Mouse (Mus musculus): ENCODE data around the gene Cacna1c. TPM values are rescaled to one million over a fixed set of nuclear protein-coding genes. Genes with fewer than 3 reads are reported as not detected.

The Cacna1c gene
- polyA plus RNA-seq (2012; rRNA removed) (29.0 and 33.6 TPM in 2 replicates), polyA plus RNA-seq (2014; fragmentation: Nextera tagmentation; extraction: Ambion mirVana) (8.9 and 11.7 TPM in 2 replicates)

DNA sequence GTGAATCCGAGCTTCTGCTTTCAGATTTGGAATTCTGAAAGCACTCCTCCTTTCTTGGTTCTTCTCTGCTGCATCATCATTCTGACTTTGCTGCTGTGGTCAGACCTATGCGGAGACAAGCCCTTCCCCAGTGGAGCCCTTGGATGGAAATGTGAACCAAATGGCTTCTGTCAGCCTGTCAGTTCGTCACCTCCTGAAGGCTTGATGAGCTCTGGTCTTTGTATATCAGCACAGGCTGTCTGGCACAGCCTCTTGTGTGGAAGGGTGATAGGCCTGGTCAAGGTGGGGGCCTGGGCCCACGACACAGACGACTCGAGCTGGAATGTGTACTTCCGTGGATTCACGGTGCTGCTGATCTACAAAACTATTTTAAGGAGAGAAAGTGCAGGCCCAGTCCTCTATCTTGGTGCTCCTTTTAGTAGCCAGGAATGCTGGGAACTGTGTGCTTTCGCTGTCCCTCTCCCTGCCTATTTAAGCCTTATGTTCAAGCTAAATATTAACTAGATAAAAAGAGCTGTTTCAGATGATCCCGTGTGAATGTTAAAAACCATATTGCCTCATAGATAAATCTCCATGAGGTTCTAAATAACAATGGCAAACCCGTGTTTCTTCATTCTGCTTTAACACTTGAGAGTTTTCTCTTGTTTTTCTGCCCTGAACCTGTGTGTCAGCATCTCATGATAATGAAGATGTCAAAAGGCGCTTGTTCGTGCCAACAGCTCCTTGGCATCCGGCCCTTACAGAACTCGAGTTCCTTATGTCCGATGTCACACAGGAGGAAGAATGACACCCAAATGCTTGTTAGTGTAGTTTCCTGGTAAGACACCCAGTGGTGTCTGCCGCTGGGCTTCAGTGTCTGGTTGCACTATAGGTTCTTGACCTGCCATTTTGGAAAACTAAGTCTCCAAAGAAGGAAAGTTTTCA, at the start of gene Cacna1c:
Gene Cacna1c (minus strand): TSS at position 37 of the 924 bp plus-strand sequence.
- DNase-seq (ENCODE audit: low spot score) (no peak), ATAC-seq (ENCODE audit: low FRiP score, low read depth) (no peak)
- Histone ChIP-seq H3K4me1 (ENCODE audit: control insufficient read depth, insufficient read depth, low read length) (peaks cover 8% of the 10 kb centered on the region; the same call in 1 of the 2 replicates), H3K9ac (ENCODE audit: low read depth, low read length, severe bottlenecking) (peak within 1 kb of the TSS; percentile 12; the same call in 1 of the 2 replicates), H3K27ac (replicated peaks; ENCODE audit: low read depth, low read length) (no peak within 1 kb of the TSS), H3K4me3 (replicated peaks; ENCODE audit: low read length) (no peak within 1 kb of the TSS), H3K4me2 (replicated peaks; ENCODE audit: low read depth, low read length, severe bottlenecking) (no peak within 1 kb of the TSS), H3K9me3 (ENCODE audit: control insufficient read depth, low read length) (no peaks in the 10 kb centered on the region), H3K27me3 (ENCODE audit: control insufficient read depth, insufficient read depth, low read length) (no peaks in the 10 kb centered on the region), H3K36me3 (ENCODE audit: control insufficient read depth, insufficient read depth, low read length) (peaks cover 30% of the 10 kb centered on the region)
- 68% methylated on average over 17 of the region's 17 CpGs for WGBS
- TF ChIP-seq POLR2A (IDR thresholded peaks at IDR 0.05; ENCODE audit: borderline replicate concordance, extremely low read depth, insufficient read depth, insufficient read length) = no peak

DNA sequence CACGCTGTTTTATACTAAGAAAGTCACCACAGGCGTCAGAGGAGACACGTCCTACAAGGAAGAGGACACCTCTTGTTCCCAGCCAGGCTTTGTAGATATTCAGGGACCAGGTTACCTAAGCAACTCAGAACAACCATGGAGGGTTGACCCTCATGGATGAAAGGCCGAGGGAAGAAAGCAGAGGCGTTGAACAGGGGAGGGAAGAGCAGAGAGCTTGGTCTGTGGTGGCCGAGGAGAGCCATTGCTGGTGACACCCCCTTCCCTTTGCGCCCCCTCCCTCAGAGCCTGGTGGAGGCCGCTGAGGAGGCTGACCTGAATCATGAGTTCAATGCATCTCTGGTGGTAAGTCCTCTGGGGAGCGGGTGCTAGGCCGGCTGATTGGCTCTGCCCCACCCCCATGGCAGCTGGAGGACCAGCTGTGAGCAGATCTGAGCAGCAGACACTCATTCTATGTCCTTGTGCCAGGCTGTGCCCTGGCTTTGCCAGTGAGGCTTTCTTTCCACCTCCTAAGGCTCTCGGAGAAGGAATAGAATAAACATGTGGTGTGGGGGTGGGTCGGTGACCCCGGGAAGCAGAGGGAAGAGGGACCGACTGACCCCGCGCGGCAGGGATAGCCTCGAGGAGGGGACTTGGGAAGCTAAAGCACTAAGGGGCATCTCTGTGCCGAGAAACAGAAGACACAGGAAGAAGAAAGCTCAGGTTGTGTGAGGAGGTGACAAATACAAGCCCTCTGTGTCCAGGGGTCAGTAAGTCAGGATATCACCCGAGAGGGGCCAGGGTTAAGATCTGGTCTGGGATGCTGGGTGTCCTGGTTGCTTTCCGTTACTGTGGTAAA, 44.9 kb upstream of the Cacna1c start:
- no peak for TF ChIP-seq POLR2A (IDR thresholded peaks at IDR 0.05; ENCODE audit: borderline replicate concordance, extremely low read depth, insufficient read depth, insufficient read length)
- WGBS = 56% methylated on average over 21 of the region's 21 CpGs
- H3K9me3 ChIP-seq (ENCODE audit: control insufficient read depth, low read length) = peaks cover 2% of the 10 kb centered on the region; the same call in 1 of the 2 replicates
- H3K36me3 ChIP-seq (ENCODE audit: control insufficient read depth, insufficient read depth, low read length) = no peaks in the 10 kb centered on the region
- H3K27ac ChIP-seq (replicated peaks; ENCODE audit: low read depth, low read length) = no peak overlapping the region
- no peaks in the 10 kb centered on the region for H3K27me3 ChIP-seq (ENCODE audit: control insufficient read depth, insufficient read depth, low read length)
- H3K4me2 ChIP-seq (replicated peaks; ENCODE audit: low read depth, low read length, severe bottlenecking) = no peak overlapping the region
- DNase-seq (ENCODE audit: low spot score) = no peak
- H3K4me1 ChIP-seq (ENCODE audit: control insufficient read depth, insufficient read depth, low read length) = peaks cover 6% of the 10 kb centered on the region; the same call in 1 of the 2 replicates
- H3K9ac ChIP-seq (ENCODE audit: low read depth, low read length, severe bottlenecking) = no peak overlapping the region
- ATAC-seq (ENCODE audit: low FRiP score, low read depth) = no peak
- H3K4me3 ChIP-seq (replicated peaks; ENCODE audit: low read length) = no peak overlapping the region

DNA sequence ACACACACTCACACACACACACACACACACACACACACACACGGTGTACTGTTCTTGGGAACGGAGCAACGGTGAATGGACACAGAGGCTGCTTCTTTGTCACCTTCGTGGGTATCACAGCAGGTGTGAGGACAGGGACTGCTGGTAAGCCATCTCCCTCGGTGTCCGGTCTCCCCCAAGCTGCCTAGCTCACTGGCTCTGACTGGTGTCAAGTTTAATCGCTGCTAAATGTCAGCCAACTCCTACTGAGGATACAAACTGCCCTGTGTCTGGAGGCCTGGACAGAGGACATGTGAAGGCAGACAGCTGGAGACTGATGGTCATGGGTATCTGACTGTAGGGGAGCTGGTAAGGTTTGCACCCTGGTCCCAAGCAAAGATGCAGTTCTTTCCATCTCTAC, 44.0 kb upstream of the Cacna1c start:
- no peaks in the 10 kb centered on the region for H3K36me3 ChIP-seq (ENCODE audit: control insufficient read depth, insufficient read depth, low read length)
- H3K4me2 ChIP-seq (replicated peaks; ENCODE audit: low read depth, low read length, severe bottlenecking) = no peak overlapping the region
- no peak for ATAC-seq (ENCODE audit: low FRiP score, low read depth)
- no peak overlapping the region for H3K4me3 ChIP-seq (replicated peaks; ENCODE audit: low read length)
- no peaks in the 10 kb centered on the region for H3K9me3 ChIP-seq (ENCODE audit: control insufficient read depth, low read length)
- no peak for TF ChIP-seq POLR2A (IDR thresholded peaks at IDR 0.05; ENCODE audit: borderline replicate concordance, extremely low read depth, insufficient read depth, insufficient read length)
- H3K27me3 ChIP-seq (ENCODE audit: control insufficient read depth, insufficient read depth, low read length) = no peaks in the 10 kb centered on the region
- peaks cover 6% of the 10 kb centered on the region; the same call in 1 of the 2 replicates for H3K4me1 ChIP-seq (ENCODE audit: control insufficient read depth, insufficient read depth, low read length)
- no peak overlapping the region for H3K9ac ChIP-seq (ENCODE audit: low read depth, low read length, severe bottlenecking)
- H3K27ac ChIP-seq (replicated peaks; ENCODE audit: low read depth, low read length) = no peak overlapping the region
- WGBS = 77% methylated on average over 7 of the region's 7 CpGs
- DNase-seq (ENCODE audit: low spot score) = no peak

DNA sequence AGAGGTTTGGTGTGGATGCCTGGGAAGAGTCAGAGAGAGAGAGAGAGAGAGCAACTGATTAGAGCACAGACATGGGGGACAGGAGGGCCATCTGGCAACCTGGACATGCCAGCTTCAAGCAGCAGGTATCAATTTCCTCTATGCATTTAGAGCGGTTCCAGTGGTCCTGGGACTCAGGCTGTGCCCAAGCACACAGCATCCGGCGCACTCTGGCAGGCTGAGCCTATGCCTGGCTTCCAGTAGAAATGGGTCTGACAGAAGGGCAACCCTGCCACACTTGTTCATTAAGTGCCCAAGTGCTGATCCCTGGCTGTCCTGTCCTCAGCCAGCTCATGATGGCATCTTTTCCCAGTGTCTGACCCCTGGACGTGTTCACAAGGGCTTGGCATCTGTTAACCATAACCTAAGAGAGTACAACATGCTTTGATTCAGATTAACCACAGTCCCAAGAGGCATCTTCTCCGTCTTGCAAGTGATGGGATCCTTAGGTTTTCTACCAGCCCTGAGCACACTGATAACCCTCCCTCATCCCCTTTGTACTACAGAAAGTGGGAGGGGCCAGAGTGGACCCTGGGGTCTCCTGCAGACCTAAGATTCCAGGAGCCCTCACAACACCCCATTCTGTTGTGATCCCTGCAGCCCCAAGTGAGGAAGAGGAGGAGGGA, 43.3 kb upstream of the Cacna1c start:
- Histone ChIP-seq H3K36me3 (ENCODE audit: control insufficient read depth, insufficient read depth, low read length) (no peaks in the 10 kb centered on the region), H3K27ac (replicated peaks; ENCODE audit: low read depth, low read length) (no peak overlapping the region), H3K4me2 (replicated peaks; ENCODE audit: low read depth, low read length, severe bottlenecking) (no peak overlapping the region), H3K4me3 (replicated peaks; ENCODE audit: low read length) (no peak overlapping the region), H3K9ac (ENCODE audit: low read depth, low read length, severe bottlenecking) (no peak overlapping the region), H3K4me1 (ENCODE audit: control insufficient read depth, insufficient read depth, low read length) (peaks cover 6% of the 10 kb centered on the region; the same call in 1 of the 2 replicates), H3K9me3 (ENCODE audit: control insufficient read depth, low read length) (no peaks in the 10 kb centered on the region), H3K27me3 (ENCODE audit: control insufficient read depth, insufficient read depth, low read length) (no peaks in the 10 kb centered on the region)
- DNase-seq (ENCODE audit: low spot score) = no peak
- ATAC-seq (ENCODE audit: low FRiP score, low read depth) = no peak
- 68% methylated on average over 5 of the region's 5 CpGs for WGBS
- no peak for TF ChIP-seq POLR2A (IDR thresholded peaks at IDR 0.05; ENCODE audit: borderline replicate concordance, extremely low read depth, insufficient read depth, insufficient read length)

Data from limb, embryonic 14.5 days (tissue).